Mouse (Mus musculus) 3T3-L1 (cell line): ENCODE results near the gene Il17rc.

Experiments
- DNase-seq: peaks from one replicate; pipeline ENCODE4 v3.0.0-alpha.2; 2015; ENCODE audit warnings: low read depth, low spot score

Gene Il17rc

GRCm38 (mm10) chr6:113471297-113471936 is at the start of gene Il17rc:
Gene Il17rc (plus strand): TSS chr6:113471427.
- DNase-seq = peak; percentile 89

GRCm38 (mm10) chr6:113423000-113423399 is 48.2 kb upstream of the Il17rc start:
- DNase-seq = no peak

GRCm38 (mm10) chr6:113424187-113424586 is 47.0 kb upstream of the Il17rc start:
- DNase-seq = no peak

GRCm38 (mm10) chr6:113426696-113427095 is 44.5 kb upstream of the Il17rc start:
- DNase-seq = no peak

GRCm38 (mm10) chr6:113427397-113427796 is 43.8 kb upstream of the Il17rc start:
- peak; percentile 84 for DNase-seq

- DNase-seq = no peak
These were observed 43.2 kb upstream of the Il17rc start for GRCm38 (mm10) chr6:113428006-113428405.

GRCm38 (mm10) chr6:113429965-113430364 is 41.3 kb upstream of the Il17rc start:
- no peak for DNase-seq

GRCm38 (mm10) chr6:113430846-113431245 is 40.4 kb upstream of the Il17rc start:
- DNase-seq = peak; percentile 64

- no peak for DNase-seq
These were observed 39.4 kb upstream of the Il17rc start for GRCm38 (mm10) chr6:113431801-113432200.

GRCm38 (mm10) chr6:113433661-113434060 is 37.6 kb upstream of the Il17rc start:
- DNase-seq = no peak

GRCm38 (mm10) chr6:113434691-113435090 is 36.5 kb upstream of the Il17rc start:
- DNase-seq = no peak

- no peak for DNase-seq
These were observed 35.5 kb upstream of the Il17rc start, which contains the start of gene Cidec for GRCm38 (mm10) chr6:113435664-113436205. Gene Cidec (minus strand): TSS chr6:113435760.

- DNase-seq = no peak
These were observed 34.1 kb upstream of the Il17rc start for GRCm38 (mm10) chr6:113437135-113437534.

GRCm38 (mm10) chr6:113438721-113439430 is 32.4 kb upstream of the Il17rc start:
- peak; percentile 69 for DNase-seq

- no peak for DNase-seq
These were observed 30.5 kb upstream of the Il17rc start for GRCm38 (mm10) chr6:113440686-113441085.

- DNase-seq = peak; percentile 97
These were observed 30.0 kb upstream of the Il17rc start for GRCm38 (mm10) chr6:113441147-113441680.

GRCm38 (mm10) chr6:113442087-113442441 is 29.2 kb upstream of the Il17rc start:
- DNase-seq = no peak

- DNase-seq = peak; percentile 98
These were observed 28.7 kb upstream of the Il17rc start, which contains the start of gene Jagn1 for GRCm38 (mm10) chr6:113442442-113443090. Gene Jagn1 (plus strand): TSS chr6:113442569.

GRCm38 (mm10) chr6:113443091-113443490 is 28.1 kb upstream of the Il17rc start:
- DNase-seq = peak; percentile 62

- no peak for DNase-seq
These were observed 26.8 kb upstream of the Il17rc start for GRCm38 (mm10) chr6:113444207-113444965.

- DNase-seq = no peak
These were observed 23.6 kb upstream of the Il17rc start for GRCm38 (mm10) chr6:113447639-113448038.
